Mouse (Mus musculus): Measurements from ENCODE around the gene Brpf3.

DNA sequence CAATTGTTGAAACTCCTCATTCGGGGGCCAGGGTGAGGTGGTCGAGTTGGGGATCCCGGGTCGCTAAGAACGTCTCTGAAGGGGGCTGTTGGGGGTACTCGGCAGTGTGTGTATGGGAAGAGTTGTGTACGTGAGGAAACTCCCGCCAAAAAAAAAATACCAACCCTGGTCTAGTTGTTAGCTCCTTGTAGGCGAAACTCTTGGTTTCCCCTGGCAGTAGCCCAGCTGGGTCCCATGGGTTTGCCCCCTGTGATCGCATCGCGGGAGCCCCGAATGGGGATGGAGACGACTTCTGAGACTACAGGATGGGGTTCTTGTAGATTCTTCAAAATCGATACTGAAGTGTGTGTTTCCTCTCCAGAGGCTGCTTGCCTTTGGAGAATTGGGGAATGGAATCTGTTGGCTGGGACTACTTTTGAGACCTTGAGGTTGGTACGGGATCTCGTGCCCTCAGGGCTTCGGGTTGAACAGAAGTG lies 1.2 kb downstream of the Brpf3 start:
- TF ChIP-seq POLR2A (IDR thresholded peaks at IDR 0.05; ENCODE audit: borderline replicate concordance, low read depth, low read length) (no peak), CTCF (IDR thresholded peaks at IDR 0.05; ENCODE audit: low read depth, low read length) (no peak)
